ENCODE assay signal across 17 mouse cellular contexts in the genomic region with DNA sequence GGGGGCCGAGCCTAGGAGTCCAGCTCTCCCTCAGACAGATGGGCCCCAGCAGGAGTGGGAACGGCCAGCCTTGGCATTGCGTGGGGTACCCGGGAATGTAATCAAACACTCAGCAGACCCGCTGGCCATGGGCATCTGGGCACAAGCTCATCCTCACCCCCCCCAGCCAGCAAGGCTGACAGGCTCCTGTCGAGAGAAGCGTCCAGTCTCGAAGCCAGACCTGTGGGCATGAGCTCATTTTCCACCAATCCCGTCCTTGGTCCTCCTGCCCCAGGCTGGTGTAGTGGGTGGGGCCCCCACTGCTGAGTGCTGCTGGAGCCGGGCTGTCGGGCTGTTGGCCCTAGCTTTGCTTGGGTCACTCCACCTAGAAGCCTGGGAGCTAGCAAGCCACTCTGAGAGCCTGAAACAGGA. TPM values are rescaled to one million over a fixed set of nuclear protein-coding genes. Genes with fewer than 3 reads are reported as not detected.
DNase-seq lines count a peak whose midpoint lies in the region; TF ChIP-seq lines count a peak whose summit lies in the region.
"Had no signal": no experiment of that assay in that cellular context is flagged by ENCODE, and none has a peak within 500 bp of the region (broad histone marks: within the 10 kb centered on the region; RNA-seq: fewer than 3 reads in every experiment).

No protein-coding gene starts in this region.

- TF ChIP-seq POLR2A in kidney, adult 2 months (IDR thresholded peaks at IDR 0.05; ENCODE audit: low read depth, low read length) = no peak

- H3K4me3 ChIP-seq in kidney, adult 2 months (ENCODE audit: insufficient read depth, low read depth, low read length) = no peak overlapping the region
- H3K4me3 ChIP-seq: forebrain, embryonic 15.5 days; hindbrain, embryonic 13.5 days; layer of hippocampus, adult 2 months; megakaryocyte, embryonic 14.5 days; stomach, embryonic 15.5 days had no signal

- no peak overlapping the region for H3K27ac ChIP-seq in kidney, adult 2 months (ENCODE audit: insufficient read depth, low read depth, low read length)
- H3K27ac ChIP-seq: forebrain, embryonic 15.5 days; hindbrain, embryonic 13.5 days; layer of hippocampus, adult 2 months; stomach, embryonic 15.5 days had no signal

- TF ChIP-seq CTCF in kidney, adult 2 months (conservative IDR thresholded peaks at IDR 0.05; ENCODE audit: insufficient read depth, insufficient read length, low read depth, low read length) = no peak

- no peaks in the 10 kb centered on the region for H3K27me3 ChIP-seq in kidney, adult 2 months (replicated peaks; ENCODE audit: control insufficient read depth, insufficient read depth, low read length)
- H3K27me3 ChIP-seq: forebrain, embryonic 15.5 days; hindbrain, embryonic 13.5 days; stomach, embryonic 15.5 days had no signal

- no peaks in the 10 kb centered on the region for H3K36me3 ChIP-seq in kidney, adult 2 months (ENCODE audit: control insufficient read depth, insufficient read depth, low read length)
- H3K36me3 ChIP-seq: forebrain, embryonic 15.5 days; hindbrain, embryonic 13.5 days; stomach, embryonic 15.5 days had no signal

- DNase-seq in adrenal gland, postnatal 14 days = peak; percentile 33
- DNase-seq in adrenal gland, postnatal 10 days = no peak
- DNase-seq in kidney, postnatal 4 days = peak; percentile 19 to 40
- no peak for DNase-seq in kidney, adult 2 months
- peak; percentile 99 for DNase-seq in cerebellum, adult 8-10 months
- peak; percentile 20 for DNase-seq in lung, postnatal 36 days
- DNase-seq in heart, adult 18-20 months = no peak
- DNase-seq in frontal cortex, postnatal 25 days (ENCODE audit: low spot score in 2 of 2) = no peak
- DNase-seq: gastrocnemius, postnatal 10 days; right cerebral cortex, postnatal 14 days had no signal

- 41% methylated on average over 11 of the region's 11 CpGs for WGBS in kidney, adult 2 months

- H3K4me1 ChIP-seq in kidney, adult 2 months (ENCODE audit: control insufficient read depth, insufficient read depth, low read length) = no peaks in the 10 kb centered on the region
- H3K4me1 ChIP-seq: forebrain, embryonic 15.5 days; hindbrain, embryonic 13.5 days; megakaryocyte, embryonic 14.5 days; stomach, embryonic 15.5 days had no signal

RNA-seq across cellular contexts. Expression of gene Fat2, which starts 5.6 kb away (rescaled TPM):
- total RNA-seq in adrenal gland, postnatal 14 days (2021) = 0.11 and 0.56 TPM in 2 replicates
- total RNA-seq in adrenal gland, postnatal 10 days (2021) = under 1 TPM; 0.03 to 0.09 TPM
- polyA plus RNA-seq in kidney, adult 2 months (2012; rRNA removed) = 0.06 and 0.11 TPM in 2 replicates
- under 1 TPM; 0.13 to 0.15 TPM for total RNA-seq in heart, adult 18-20 months (2021)
- polyA plus RNA-seq: heart, embryonic 14.5 days; liver, embryonic 11.5 days had no signal

Comparison
In these comparisons a context has a peak if more than half of its experiments do, and no peak if none do; other contexts are left out.
1. DNase-seq: peak in adrenal gland, postnatal 14 days (single experiment), kidney, postnatal 4 days (2 of 2), cerebellum, adult 8-10 months (single experiment) and lung, postnatal 36 days (single experiment); none in adrenal gland, postnatal 10 days (single experiment), kidney, adult 2 months (single experiment), heart, adult 18-20 months (0 of 2) and frontal cortex, postnatal 25 days (0 of 2).